7 mouse cellular contexts compared by ENCODE assay signal in the genomic region with DNA sequence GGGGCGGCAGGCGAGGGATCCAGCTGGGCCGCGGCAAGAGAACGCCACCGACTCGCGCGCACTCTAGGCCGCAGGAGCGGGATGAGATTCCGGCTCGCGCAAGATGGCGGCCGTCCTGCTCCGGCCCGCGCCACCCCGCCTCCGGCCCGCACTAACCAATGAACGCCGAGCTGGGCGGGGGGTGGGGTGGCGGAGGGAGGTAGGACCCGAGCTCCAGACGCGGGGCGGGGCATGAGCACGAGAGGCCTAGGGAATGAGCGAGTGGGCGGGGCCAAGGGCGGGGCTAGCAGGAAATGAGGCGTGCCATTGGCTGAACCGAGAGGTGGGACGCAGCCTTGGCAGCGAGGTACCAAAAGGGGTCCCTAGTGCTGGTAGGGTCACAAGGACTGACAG. TPM values are rescaled to one million over a fixed set of nuclear protein-coding genes. Genes with fewer than 3 reads are reported as not detected.
DNase-seq lines count a peak whose midpoint lies in the region; ATAC-seq and TF ChIP-seq lines count a peak whose summit lies in the region.

A gene (minus strand): TSS at position 105 of the 393 bp plus-strand sequence.

- TF ChIP-seq EP300 in heart, adult 2 months (IDR thresholded peaks at IDR 0.05; ENCODE audit: insufficient read depth, low read depth, low read length): no peak

- intact Hi-C loops in heart, adult 2 months (cut with DNase I): no loop called here

- peak within 1 kb of the TSS; percentile 95 for H3K27ac ChIP-seq in embryonic facial prominence, embryonic 12.5 days
- peak within 1 kb of the TSS; percentile 98 for H3K27ac ChIP-seq in heart, adult 2 months
- peak within 1 kb of the TSS; percentile 96 for H3K27ac ChIP-seq in limb, embryonic 13.5 days
- peak within 1 kb of the TSS; percentile 98 for H3K27ac ChIP-seq in midbrain, embryonic 16.5 days (ENCODE audit: low read length)

- H3K27me3 ChIP-seq in embryonic facial prominence, embryonic 12.5 days: no peaks in the 10 kb centered on the region
- no peaks in the 10 kb centered on the region for H3K27me3 ChIP-seq in heart, adult 2 months (ENCODE audit: control insufficient read depth, insufficient read depth, low read length)
- H3K27me3 ChIP-seq in limb, embryonic 13.5 days: no peaks in the 10 kb centered on the region
- H3K27me3 ChIP-seq in midbrain, embryonic 16.5 days (ENCODE audit: control insufficient read depth, insufficient read depth, low read depth, low read length): no peaks in the 10 kb centered on the region

- H3K36me3 ChIP-seq in embryonic facial prominence, embryonic 12.5 days: no peaks in the 10 kb centered on the region
- peaks cover 3% of the 10 kb centered on the region; the same call in 1 of the 2 replicates for H3K36me3 ChIP-seq in heart, adult 2 months (ENCODE audit: control insufficient read depth, insufficient read depth, low read length)
- peaks cover 5% of the 10 kb centered on the region; the same call in 1 of the 2 replicates for H3K36me3 ChIP-seq in limb, embryonic 13.5 days
- H3K36me3 ChIP-seq in midbrain, embryonic 16.5 days (ENCODE audit: control insufficient read depth, insufficient read depth, low read length): no peaks in the 10 kb centered on the region

- no peak for TF ChIP-seq CTCF in heart, adult 2 months (IDR thresholded peaks at IDR 0.05)

- peak within 1 kb of the TSS; percentile 98 for H3K9ac ChIP-seq in embryonic facial prominence, embryonic 12.5 days
- peak within 1 kb of the TSS; percentile 87 for H3K9ac ChIP-seq in heart, adult 2 months (ENCODE audit: low read depth, low read length)
- H3K9ac ChIP-seq in limb, embryonic 13.5 days: peak within 1 kb of the TSS; percentile 98
- peak within 1 kb of the TSS; percentile 100 for H3K9ac ChIP-seq in midbrain, embryonic 16.5 days (ENCODE audit: low read depth, low read length)

- under 1% methylated on average over 37 of the region's 38 CpGs for WGBS in embryonic facial prominence, embryonic 12.5 days
- under 1% methylated on average over 38 of the region's 38 CpGs for WGBS in heart, adult 2 months
- under 1% methylated on average over 37 of the region's 38 CpGs for WGBS in limb, embryonic 13.5 days
- under 1% methylated on average over 35 of the region's 38 CpGs for WGBS in midbrain, embryonic 16.5 days

- H3K9me3 ChIP-seq in embryonic facial prominence, embryonic 12.5 days: no peaks in the 10 kb centered on the region
- H3K9me3 ChIP-seq in limb, embryonic 13.5 days: no peaks in the 10 kb centered on the region
- H3K9me3 ChIP-seq in midbrain, embryonic 16.5 days (replicated peaks; ENCODE audit: control insufficient read depth, low read length, poor library complexity, severe bottlenecking): no peaks in the 10 kb centered on the region

- H3K79me2 ChIP-seq in heart, adult 2 months (replicated peaks; ENCODE audit: control insufficient read depth, insufficient read depth, low read length): peaks cover 8% of the 10 kb centered on the region; the same call in 1 of the 2 replicates

- DNase-seq in adrenal gland, postnatal 25 days: peak; percentile 99
- peak; percentile 99 for DNase-seq in heart, adult 2 months
- peak; percentile 98 to 99 for DNase-seq in kidney, adult 8-10 months
- peak; percentile 99 to 100 for DNase-seq in spleen, postnatal 10 days (ENCODE audit: low spot score in 2 of 2)

- peaks cover 19% of the 10 kb centered on the region for H3K4me1 ChIP-seq in embryonic facial prominence, embryonic 12.5 days
- peaks cover 8% of the 10 kb centered on the region for H3K4me1 ChIP-seq in heart, adult 2 months (ENCODE audit: control insufficient read depth, insufficient read depth, low read length)
- H3K4me1 ChIP-seq in limb, embryonic 13.5 days: peaks cover 25% of the 10 kb centered on the region
- peaks cover 18% of the 10 kb centered on the region for H3K4me1 ChIP-seq in midbrain, embryonic 16.5 days (ENCODE audit: control insufficient read depth, insufficient read depth, low read length)

- ATAC-seq in embryonic facial prominence, embryonic 12.5 days (ENCODE audit: insufficient number of reproducible peaks, insufficient read depth, low FRiP score, low TSS enrichment): peak; percentile 96
- peak; percentile 96 for ATAC-seq in limb, embryonic 13.5 days (ENCODE audit: low FRiP score, low read depth)
- ATAC-seq in midbrain, embryonic 16.5 days: peak; percentile 98

- peak within 1 kb of the TSS; percentile 97 for H3K4me3 ChIP-seq in embryonic facial prominence, embryonic 12.5 days
- peak within 1 kb of the TSS; percentile 76 for H3K4me3 ChIP-seq in heart, adult 2 months
- peak within 1 kb of the TSS; percentile 98 for H3K4me3 ChIP-seq in limb, embryonic 13.5 days
- peak within 1 kb of the TSS; percentile 95 for H3K4me3 ChIP-seq in midbrain, embryonic 16.5 days (ENCODE audit: low read depth, low read length)

- peak within 1 kb of the TSS; percentile 85 for H3K4me2 ChIP-seq in embryonic facial prominence, embryonic 12.5 days (replicated peaks)
- peak within 1 kb of the TSS; percentile 91 for H3K4me2 ChIP-seq in limb, embryonic 13.5 days (replicated peaks)
- peak within 1 kb of the TSS; percentile 97 for H3K4me2 ChIP-seq in midbrain, embryonic 16.5 days (ENCODE audit: low read length)

- peak; percentile 84 for TF ChIP-seq POLR2A in heart, adult 2 months (IDR thresholded peaks at IDR 0.05; ENCODE audit: insufficient read depth, low read depth, low read length)

RNA-seq across cellular contexts. Expression of the gene that starts here (rescaled TPM):
- 0.30 TPM in 1 of 2 replicates, not detected in the other for total RNA-seq in adrenal gland, postnatal 25 days (2021)
- 0.19 and 0.45 TPM in 2 replicates for polyA plus RNA-seq in embryonic facial prominence, embryonic 12.5 days (2016; fragmentation: Nextera tagmentation; extraction: Ambion mirVana)
- under 1 TPM; 0.20 to 0.31 TPM for total RNA-seq in heart, adult 2 months (2021)
- polyA plus RNA-seq in heart, adult 2 months (2012; rRNA removed): 0.68 and 1.1 TPM in 2 replicates
- polyA plus RNA-seq in limb, embryonic 13.5 days (2015; fragmentation: Nextera tagmentation; extraction: Ambion mirVana): 0.32 and 0.53 TPM in 2 replicates
- polyA plus RNA-seq in midbrain, embryonic 16.5 days (2015; fragmentation: Nextera tagmentation; extraction: Ambion mirVana): 0.48 and 0.49 TPM in 2 replicates

Comparison
In these comparisons a context has a peak if more than half of its experiments do, and no peak if none do; other contexts are left out.
1. Peak in every context shown above with its lines: DNase-seq, ATAC-seq, H3K4me3 ChIP-seq and H3K27ac ChIP-seq.
2. Peak in DNase-seq in adrenal gland, postnatal 25 days; RNA of the gene not detected or under 1 TPM.
3. Peak in ATAC-seq, H3K4me3 ChIP-seq, H3K27ac ChIP-seq, H3K9ac ChIP-seq and H3K4me2 ChIP-seq in embryonic facial prominence, embryonic 12.5 days; RNA of the gene not detected or under 1 TPM.
4. Peak in ATAC-seq, H3K4me3 ChIP-seq, H3K27ac ChIP-seq, H3K9ac ChIP-seq and H3K4me2 ChIP-seq in limb, embryonic 13.5 days; RNA of the gene not detected or under 1 TPM.
5. Peak in ATAC-seq, H3K4me3 ChIP-seq, H3K27ac ChIP-seq, H3K9ac ChIP-seq and H3K4me2 ChIP-seq in midbrain, embryonic 16.5 days; RNA of the gene not detected or under 1 TPM.